Mouse (Mus musculus) right cerebral cortex, postnatal 36 days (tissue): ENCODE measurements around the gene Mettl16.
A peak's percentile ranks its signal among the peaks of the same experiment; 100 is the strongest.

Experiments used
- DNase-seq, 2 experiments: peaks; one replicate each; pipeline ENCODE4 v3.0.0; 2022; ENCODE audit warnings: low spot score in 2 of 2, mixed read lengths in 1 of 2

Mettl16 gene

GRCm38 (mm10) chr11:74770595-74771207 lies at the start of gene Mettl16:
TSS of gene Mettl16 (plus strand) at chr11:74770830.
- DNase-seq: peak; percentile 94 to 95

- DNase-seq: no peak
These were observed 49.5 kb upstream of the Mettl16 start for GRCm38 (mm10) chr11:74721141-74721540.

GRCm38 (mm10) chr11:74721971-74722370 lies 48.7 kb upstream of the Mettl16 start:
- no peak for DNase-seq

GRCm38 (mm10) chr11:74723357-74724234 lies 47.0 kb upstream of the Mettl16 start:
- DNase-seq: peak; percentile 62 to 76

- DNase-seq: peak; percentile 91
These were observed 46.3 kb upstream of the Mettl16 start, which contains the start of gene Pafah1b1 for GRCm38 (mm10) chr11:74724235-74724791. TSS of gene Pafah1b1 (minus strand) at chr11:74724670.

- no peak for DNase-seq
These were observed 45.4 kb upstream of the Mettl16 start for GRCm38 (mm10) chr11:74725181-74725580.

GRCm38 (mm10) chr11:74734917-74735316 lies 35.7 kb upstream of the Mettl16 start:
- peak in 1 of 2 experiments; percentile 20 for DNase-seq

GRCm38 (mm10) chr11:74737861-74738260 lies 32.8 kb upstream of the Mettl16 start:
- DNase-seq: no peak

GRCm38 (mm10) chr11:74748022-74748421 lies 22.6 kb upstream of the Mettl16 start:
- DNase-seq: no peak

- DNase-seq: no peak
These were observed 21.4 kb upstream of the Mettl16 start for GRCm38 (mm10) chr11:74749241-74749640.

GRCm38 (mm10) chr11:74750662-74751351 lies 19.8 kb upstream of the Mettl16 start:
- no peak for DNase-seq

GRCm38 (mm10) chr11:74751352-74752066 lies 19.1 kb upstream of the Mettl16 start:
- no peak for DNase-seq

- DNase-seq: no peak
These were observed 14.0 kb upstream of the Mettl16 start for GRCm38 (mm10) chr11:74756631-74757030.

- DNase-seq: no peak
These were observed 9.5 kb upstream of the Mettl16 start for GRCm38 (mm10) chr11:74761011-74761705.

- no peak for DNase-seq
These were observed 6.5 kb upstream of the Mettl16 start for GRCm38 (mm10) chr11:74763960-74764625.

GRCm38 (mm10) chr11:74767469-74767868 lies 3.2 kb upstream of the Mettl16 start:
- DNase-seq: no peak

- DNase-seq: no peak
These were observed 2.6 kb upstream of the Mettl16 start for GRCm38 (mm10) chr11:74768045-74768444.

- DNase-seq: no peak
These were observed 593 bp upstream of the Mettl16 start for GRCm38 (mm10) chr11:74770037-74770436.

- DNase-seq: no peak
These were observed 604 bp downstream of the Mettl16 start for GRCm38 (mm10) chr11:74771234-74771633.

- no peak for DNase-seq
These were observed 1.0 kb downstream of the Mettl16 start for GRCm38 (mm10) chr11:74771650-74772049.
